Mouse (Mus musculus) spleen, embryonic (tissue): Measurements from ENCODE around the gene Snx15.

Source experiments
- CTCF ChIA-PET: fragments of 350-600 bp; sonication (Branson Sonifier 250); formaldehyde crosslinking; loops from one replicate; lab custom pipeline; 2022; lab: Charles Lee

Gene Snx15

DNA sequence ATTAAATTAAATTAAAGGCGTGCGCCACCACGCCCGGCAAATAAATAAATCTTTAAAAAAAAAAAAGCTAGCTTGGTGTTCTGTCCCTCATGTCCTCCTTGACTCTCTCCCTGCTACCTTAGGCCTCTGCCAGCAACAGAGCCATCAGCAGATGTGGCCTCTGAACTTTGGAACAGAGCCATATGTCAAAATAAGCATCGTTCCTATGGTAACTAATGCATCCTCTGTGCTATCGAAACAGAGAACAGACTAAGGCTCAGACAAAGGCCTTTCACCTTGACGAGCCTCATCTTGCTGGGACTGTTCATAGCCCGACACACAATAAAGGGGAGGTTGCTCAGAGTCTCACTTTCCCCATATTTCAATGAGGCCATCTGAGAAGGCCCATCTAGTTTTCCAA, 4.8 kb downstream of the Snx15 start:
- CTCF ChIA-PET: interaction anchor here (0.6 kb wide), 1 partner anchor 11 kb away, joined by 3 read pairs; no protein-coding TSS in a partner anchor

DNA sequence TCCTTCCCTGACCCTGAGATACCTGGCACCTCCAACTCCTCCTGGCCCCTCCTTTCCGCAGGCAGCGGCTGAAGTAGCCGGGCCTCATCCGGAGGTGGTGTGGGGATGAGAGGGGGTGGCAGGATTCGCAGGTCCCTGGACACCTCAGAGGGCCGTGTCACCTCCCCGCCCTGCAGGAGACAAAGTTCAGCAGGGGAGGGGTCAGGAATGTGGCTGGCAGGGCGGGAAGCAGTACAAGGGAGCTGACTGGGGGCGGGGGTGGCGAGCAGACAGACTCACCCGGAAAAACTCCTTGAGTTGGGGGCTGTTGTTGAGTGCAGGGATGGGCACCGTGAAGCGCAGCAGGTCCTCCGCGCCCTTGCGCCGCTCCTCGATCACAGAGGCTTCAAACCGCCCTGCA, 6.3 kb downstream of the Snx15 start:
- CTCF ChIA-PET: no interaction called here

DNA sequence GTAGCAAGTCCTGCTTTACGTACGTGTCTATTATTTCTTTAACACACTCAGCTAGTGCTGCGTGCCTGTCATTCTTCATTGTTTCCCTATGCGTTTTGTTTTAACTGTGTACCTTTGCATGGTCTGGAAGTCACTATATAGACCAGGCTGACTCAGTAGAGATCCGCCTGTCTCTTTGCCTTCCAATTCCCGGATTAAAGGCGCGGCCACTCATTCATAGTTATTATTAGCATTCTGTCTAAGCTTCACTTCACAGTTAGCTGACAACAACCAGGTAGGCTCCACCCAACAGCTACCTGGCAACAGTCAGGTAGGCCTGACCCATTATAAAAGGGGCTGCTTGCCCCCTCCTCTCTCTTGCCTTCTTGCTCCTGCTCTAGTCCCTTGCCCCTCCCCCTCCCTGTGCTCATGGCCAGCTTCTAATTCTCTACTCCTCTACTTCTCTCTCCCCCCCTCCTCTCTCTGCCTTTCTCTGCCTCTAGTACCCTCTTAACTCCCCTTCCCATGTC, 9.4 kb downstream of the Snx15 start:
- CTCF ChIA-PET: interaction anchor here (0.6 kb wide), 1 partner anchor 9 kb away, joined by 6 read pairs; no protein-coding TSS in a partner anchor

DNA sequence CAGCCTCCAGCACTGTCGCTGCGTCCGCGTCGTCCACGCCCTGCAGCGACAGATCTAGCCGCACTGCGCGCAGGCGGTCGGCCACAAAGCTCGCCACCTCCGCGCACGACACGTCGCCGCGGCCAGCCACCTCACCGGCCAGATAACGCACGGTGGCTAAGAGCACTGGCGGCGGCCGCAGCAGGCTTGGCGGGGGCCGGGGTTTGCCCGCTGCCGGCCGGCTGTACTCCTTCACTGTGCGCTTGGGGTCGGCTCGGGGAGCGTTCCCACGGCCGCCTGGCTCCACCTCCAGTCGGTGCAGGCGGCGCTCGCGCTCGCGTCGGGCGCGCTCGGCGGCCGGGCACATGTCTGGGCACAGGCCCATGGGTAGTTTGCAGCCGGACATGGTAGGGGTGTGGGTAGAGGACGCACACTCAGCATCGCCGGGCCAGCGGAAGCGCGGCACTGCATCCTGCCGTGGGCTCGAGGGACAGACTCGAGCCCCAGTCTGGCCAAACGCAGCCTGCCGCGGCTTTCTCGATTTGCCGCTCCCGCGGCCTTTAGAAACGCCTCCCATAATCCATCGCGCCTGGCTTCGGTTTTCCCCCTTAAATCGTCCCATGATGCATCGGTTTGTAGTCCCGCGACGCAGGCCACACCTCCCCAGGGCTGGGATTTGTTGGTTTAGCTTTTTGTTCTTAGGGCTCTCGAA, 10.0 kb downstream of the Snx15 start, which contains the start of gene Sac3d1:
Sac3d1 (minus strand) TSS at position 665 of the 691 bp plus-strand sequence.
- CTCF ChIA-PET: no interaction called here

DNA sequence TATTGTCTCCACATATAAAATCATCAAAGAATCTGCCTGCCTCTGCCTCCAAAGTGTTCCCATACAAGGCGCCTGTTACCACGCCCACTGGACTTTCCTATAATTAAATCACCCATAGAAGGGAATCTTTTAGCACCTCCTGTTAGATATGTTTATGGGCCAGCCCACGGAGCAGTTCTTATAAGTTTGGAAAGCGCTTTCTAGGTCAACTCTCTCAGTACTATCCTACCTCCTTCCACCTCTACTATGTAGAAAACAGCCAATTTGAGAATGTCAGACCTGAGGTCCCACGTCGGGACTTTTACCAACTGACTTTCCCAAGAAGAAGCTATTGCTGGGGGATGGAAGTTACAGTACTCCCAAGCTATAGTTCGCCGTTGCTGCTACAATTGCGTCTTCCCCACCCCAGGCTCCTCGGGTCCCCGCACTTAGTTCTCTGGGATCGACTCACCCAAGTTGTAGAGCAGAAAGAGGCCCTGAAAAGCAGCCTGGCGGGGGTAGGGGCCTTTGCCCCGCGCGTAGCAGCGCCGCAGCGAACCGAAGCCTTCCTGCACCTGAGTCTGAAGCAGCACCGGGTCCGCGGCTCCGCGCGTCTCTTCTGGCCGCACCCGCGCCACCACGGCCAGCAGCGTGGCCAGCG, 10.6 kb downstream of the Snx15 start:
- CTCF ChIA-PET: no interaction called here

DNA sequence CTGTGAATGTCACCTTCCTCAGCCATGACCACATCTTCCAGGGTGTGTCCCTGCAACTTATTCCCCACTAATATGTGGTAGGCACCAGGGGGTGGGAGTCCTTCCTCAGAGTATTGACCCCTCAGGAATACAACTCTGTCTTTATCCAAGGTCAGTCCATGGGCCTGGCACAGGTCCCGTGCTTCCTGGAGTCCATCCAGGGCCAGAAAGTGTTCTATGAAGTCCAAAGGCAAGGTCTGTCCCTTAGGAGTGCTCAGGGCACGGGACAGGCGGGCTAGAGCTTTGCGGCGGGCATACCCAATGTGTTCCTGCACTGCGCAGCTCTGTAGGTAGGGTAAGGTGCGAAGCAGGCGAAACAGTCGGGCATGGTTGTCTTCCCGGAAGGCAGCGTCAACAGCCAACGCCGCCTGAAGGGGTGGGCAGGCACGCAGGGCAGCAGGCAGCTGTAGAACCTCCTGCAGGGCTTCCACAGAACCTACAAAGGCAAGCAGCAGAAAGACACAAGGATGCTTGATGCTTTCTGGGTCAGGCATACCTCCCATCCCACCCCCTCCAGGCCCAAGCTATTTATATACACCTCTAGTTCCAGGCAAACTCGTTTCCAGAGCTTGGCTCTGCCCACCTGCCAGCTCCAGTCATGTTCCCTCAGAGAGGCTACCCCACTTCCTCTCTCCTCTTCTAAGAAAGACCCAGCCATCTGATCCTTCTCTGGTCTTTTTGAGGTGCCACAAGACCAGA, 11.8 kb downstream of the Snx15 start:
- CTCF ChIA-PET: interaction anchor here (0.6 kb wide), 1 partner anchor 606 kb away, joined by 5 read pairs; no protein-coding TSS in a partner anchor

DNA sequence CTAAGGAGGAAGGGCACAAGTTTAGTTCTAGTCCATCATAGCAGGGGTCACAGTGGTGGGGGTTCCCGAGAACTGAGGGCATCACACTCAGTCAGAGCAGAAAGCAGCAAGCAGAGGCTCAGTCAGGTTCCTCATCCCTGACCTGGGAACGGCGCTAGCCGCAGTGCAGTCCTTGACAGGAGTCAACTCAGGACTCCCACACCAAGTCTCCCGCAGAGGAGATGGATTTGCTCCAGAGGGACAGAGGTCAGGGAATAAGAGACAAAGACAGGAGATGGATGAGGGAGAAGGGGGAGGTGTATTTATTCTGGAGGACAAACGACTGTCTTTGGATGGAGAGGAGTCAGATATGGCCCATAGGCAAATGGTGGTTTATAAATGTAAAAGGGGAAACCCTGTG, 15.0 kb downstream of the Snx15 start:
- CTCF ChIA-PET: no interaction called here

DNA sequence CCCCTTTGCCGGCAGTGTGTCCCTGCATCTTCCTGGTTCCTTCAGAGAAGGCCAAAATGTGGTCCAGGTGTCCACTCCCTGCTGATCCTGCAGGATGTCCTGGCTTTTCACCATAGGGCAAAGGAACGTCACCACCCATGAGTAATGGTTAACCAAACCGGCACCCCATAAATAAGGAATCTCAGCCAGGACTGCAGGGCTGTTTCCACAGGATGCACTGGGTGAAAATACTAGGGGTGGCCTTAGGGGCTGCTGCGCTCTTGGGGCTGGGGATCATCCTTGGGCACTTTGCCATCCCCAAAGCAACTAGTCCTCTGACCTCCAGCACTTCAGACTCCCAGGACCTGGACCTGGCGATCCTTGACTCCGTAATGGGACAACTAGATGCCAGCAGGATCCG, 22.5 kb downstream of the Snx15 start, which contains the start of gene Naaladl1:
Naaladl1 (plus strand) TSS at position 197 of the 400 bp plus-strand sequence.
- CTCF ChIA-PET: no interaction called here

DNA sequence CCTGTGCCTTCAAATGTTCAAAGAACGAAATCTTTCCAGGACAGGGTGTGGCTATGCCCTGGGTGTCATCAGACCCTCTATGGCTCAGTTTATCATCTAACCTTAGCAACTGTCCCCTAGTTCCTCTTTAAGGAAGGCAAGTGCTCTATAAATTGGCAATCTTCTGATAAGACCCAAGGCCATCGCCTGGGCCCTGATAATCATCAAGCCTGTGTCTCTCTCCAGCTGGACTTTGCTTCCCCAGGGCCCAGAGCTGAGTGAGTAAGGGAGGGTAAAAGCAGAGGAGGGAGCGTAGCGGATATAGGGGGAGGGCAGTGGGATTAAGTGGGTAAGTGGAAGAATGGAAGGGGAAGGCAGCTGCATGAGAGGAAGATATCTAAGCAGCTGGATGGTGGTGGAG, 23.6 kb downstream of the Snx15 start:
- CTCF ChIA-PET: no interaction called here

DNA sequence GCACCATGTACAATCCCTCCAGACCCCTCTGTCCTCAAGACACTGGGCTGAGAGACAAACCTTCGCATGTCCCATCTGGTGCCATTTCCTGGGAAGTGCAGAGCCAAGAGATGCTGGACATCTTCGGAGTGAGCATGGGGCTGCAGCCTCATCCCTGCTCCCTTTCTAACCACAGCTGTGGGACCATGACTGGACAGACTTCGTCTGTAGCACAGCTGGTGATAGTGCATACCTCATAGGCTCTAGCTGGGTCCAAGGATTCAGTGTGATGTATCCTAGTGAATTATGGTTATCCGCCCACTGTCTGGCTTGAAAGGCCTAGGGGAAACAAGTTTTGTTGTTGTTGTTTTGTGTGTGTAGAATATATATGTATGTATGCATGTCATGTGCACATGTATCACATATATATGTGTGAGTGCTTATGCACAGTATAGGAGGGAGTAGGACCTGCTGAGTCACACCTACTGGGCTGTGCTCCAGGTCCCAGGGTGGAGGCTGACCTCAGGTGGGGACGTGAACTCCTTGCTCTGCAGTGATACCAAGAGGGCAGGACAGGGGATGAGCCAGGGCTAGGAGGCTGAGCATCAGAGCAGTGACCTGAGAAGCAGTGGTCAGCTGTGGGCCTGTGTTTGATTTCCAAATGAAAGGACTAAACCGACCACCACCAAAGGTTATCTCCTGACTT, 25.8 kb downstream of the Snx15 start:
- CTCF ChIA-PET: no interaction called here

DNA sequence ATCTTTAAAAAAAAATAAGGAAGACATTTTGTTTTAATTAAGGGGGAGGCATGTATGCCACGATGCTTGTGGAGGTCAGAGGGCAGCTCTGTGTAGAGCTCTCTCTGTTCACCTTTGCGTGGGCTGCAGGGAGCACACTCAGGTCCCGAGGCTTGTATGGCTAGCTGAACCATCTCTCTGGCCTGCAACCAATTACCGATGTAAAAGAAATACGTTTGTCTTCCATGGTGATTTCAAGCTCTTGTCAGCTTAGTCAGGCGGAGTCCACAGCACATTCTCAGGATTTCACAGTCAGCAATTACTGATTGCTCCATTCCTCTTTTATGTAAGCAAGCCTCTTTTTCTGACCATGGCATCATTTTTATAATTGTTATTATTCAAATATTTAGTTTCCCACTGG, 26.9 kb downstream of the Snx15 start:
- CTCF ChIA-PET: no interaction called here

DNA sequence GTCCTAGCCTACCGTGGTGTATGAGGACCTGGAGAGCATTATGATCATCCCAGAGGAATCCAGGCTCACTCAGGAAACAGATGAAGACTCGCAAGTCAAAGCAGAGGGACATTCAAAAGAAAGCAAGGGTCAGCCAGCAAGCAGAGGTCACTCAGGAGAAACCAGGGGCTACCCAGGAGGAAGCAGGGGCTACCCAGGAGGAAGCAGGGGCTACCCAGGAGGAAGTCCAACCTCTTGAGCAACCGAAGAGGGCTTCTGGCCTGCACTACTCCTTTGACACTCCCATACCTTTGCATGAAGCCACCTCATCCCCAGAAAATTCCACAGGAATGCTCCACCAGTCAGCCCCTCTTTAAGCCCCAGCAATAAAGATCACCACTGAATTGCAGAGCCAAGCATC, 30.3 kb downstream of the Snx15 start:
- CTCF ChIA-PET: interaction anchor here (0.6 to 0.7 kb wide), 3 partner anchors 11 to 32 kb away, joined by 3 to 14 read pairs (median 7); no protein-coding TSS in a partner anchor

DNA sequence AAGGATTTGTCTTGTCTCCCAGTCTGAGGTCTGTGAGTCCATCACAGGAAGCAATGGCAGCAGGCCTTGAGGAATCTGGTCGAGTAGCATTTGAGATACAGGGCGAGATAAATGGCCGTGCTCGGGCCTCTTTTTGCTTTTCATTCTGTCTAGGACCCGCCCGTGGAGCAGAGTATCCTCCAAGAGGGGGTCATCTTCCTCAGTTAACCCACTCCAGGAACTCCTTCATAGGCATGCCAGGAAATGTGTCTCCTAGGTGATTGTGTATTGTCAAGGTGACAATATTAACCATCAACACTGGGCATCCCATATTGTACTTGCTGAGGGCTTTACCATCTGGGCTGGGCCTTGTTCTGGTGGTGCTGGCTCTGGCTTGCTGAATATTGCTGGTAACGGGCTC, 34.0 kb downstream of the Snx15 start, which contains the start of gene AC131692.1:
AC131692.1 (plus strand) TSS at position 301 of the 400 bp plus-strand sequence.
- CTCF ChIA-PET: no interaction called here

DNA sequence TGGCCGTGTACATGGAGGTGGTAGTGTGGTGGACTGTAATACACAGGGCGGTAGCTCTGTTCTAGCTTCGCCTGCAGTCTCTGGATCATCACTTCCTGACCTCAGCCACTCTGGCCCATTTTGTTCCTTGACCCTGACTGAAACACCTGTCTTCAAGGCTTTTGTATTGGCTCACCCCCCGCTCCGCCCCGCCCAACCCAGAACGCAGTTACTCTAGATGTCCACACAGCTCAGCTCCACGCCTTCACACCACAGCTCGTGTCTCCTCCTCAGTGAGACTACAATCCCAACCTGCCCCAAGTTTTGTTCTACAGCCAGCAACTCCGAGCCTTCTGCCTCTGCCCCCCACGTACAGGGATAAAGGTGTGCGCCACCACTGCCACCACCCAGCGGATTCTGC, 39.3 kb downstream of the Snx15 start:
- CTCF ChIA-PET: no interaction called here

DNA sequence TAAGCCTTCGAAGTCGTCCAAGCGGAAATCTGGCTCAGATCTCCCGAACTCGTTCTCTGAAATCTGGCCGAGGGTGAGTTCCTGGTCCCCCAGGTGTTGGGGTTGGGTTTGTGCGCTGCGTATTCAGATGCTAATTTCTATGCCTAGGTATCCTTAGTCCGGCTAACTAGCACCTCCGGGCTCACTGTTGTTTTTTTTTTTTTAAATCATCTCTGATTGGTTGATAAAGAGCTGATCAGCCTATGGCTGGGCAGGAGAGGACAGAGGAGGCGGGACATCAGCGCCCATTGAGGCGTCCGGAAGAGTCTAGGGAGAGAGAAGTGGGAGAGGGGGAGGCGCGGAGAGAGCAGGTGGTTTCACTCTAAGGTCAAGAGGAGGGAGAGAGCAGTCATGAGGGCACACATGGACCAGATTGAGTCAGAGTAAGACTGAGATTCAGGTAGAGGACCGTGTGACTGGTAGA, 42.7 kb downstream of the Snx15 start:
- CTCF ChIA-PET: interaction anchor here (1.1 kb wide), 1 partner anchor 42 kb away, joined by 3 read pairs; the partner anchor contains the start of gene Snx15

DNA sequence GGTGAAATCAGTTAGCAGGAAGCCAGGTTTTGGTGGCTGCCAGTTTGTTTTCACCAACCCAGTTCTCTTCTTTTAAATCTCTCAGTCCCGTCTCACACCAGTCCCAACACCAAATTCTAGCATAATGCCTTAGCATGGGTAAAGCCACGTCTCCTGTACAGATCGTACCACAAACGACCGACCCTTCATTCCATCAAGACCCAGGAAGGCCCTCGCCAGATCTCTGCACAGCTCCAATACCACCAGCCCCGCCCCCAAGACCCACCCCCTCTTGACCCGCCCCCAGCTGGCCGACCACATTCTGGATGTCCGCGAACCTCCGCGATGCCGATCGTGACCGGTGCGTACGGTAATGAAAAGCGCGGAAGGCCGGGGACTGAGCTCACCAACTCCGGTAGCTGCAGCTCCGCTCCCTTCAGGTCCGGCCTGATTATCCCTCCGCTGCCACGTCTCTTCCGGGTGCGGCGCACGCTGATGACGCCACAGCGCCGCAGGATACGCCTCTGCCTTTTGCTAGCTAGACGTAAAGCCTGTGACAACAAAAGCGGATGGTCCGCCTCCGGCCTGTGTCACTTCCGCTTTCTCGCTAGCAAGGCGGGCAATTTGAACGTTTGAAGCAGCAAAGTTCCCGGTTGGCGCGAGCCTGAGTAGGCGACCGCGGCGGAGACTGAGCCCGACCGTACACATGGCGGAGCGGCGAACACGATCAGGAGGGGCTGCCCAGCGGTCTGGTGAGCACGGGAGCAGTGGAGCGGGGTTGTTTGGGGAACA, 43.4 kb downstream of the Snx15 start, which contains the start of the genes Zfpl1 and Cdca5:
Zfpl1 (minus strand) TSS at position 479 of the 771 bp plus-strand sequence.
Cdca5 (plus strand) TSS at position 506 of the 771 bp plus-strand sequence.
- CTCF ChIA-PET: interaction anchor here (1.1 kb wide), 1 partner anchor 43 kb away, joined by 3 read pairs; the partner anchor contains the start of gene Snx15

DNA sequence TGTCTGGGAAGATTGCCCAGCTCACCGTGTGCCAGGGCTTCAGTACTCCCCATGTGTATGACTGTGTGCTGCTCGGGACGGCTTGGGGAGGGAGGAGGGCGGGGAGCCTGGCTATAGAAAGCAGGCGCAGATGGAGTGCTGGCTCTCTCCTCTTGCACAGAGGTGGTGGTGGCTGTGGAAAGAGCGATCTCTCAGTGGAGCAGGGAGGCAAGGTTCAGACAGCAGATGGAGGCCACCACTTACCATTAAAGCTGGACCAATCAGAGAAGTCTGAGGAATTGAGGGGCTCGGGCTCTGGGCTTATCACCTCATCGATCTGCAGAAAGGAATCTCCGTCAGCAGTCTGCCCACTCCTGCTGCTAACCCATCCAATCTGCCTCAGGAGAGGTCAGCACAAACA, 45.9 kb downstream of the Snx15 start, which contains the start of gene Gm28374:
Gm28374 (minus strand) TSS at position 101 of the 400 bp plus-strand sequence.
- CTCF ChIA-PET: no interaction called here

DNA sequence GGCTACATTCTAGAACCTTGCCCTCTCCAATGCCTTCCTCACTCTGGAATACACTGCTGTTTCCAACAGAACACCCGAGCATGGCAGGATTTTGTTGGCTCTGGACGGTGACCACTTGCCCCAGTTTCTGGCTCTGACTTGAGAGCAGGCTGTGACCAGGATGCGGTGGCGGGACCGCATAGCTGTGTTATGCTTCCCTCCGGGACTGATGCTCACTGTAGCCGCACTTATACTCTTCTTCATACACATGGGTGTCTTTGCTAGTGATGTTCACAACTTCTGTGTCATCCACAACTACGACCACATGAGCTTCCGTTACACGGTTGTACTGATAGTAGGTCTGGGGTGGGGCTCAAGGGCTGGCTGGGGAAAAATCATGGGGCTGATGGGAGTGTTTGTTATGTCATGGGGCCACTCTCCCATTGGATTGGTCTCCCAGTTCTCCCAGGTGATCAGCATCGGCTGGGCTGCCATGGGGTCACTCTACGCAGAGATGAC, 48.1 kb downstream of the Snx15 start, which contains the start of gene Tmem262:
Tmem262 (plus strand) TSS at position 51 of the 498 bp plus-strand sequence.
- CTCF ChIA-PET: no interaction called here

DNA sequence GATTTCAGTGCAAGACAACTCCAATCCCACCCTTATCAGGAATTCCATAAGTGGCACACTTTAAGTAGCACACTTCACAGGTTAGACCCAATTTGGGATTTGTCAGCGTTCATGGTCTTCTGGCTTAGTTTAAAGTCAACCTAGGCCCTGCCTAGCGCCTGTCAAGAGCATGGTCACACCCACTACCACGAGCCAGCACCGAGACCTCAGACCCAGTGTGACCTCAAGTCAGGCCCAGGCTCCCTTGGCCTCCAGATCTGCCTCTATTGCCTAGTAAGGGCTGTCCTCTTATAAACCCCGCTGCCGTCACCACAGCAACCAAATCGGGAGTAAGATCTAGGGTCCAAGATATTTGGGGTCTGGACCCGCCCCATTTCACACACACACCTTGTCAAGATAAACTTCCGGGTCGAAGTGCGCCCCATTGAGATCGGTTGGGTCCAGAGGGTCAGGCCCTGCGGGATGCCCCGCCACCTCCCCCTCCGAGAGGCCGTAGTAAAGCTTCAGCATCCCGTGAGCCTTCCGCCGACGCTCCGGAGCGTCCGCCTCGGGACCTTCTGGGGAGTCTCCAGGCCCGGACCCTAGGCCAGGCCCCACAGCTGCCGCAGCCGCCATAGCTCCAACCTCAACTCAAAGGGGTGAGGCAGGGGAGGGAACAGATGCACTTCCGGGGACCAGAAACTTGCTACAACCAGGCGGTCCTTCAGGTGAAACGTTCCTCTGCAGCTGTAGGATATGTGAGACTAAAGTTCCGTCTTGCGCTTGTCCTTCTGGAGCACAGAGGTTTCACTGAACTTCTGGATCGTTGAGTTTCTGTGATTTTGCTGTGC, 51.3 kb downstream of the Snx15 start, which contains the start of gene Vps51:
Vps51 (minus strand) TSS at position 668 of the 830 bp plus-strand sequence.
- CTCF ChIA-PET: no interaction called here
